Mouse (Mus musculus): ENCODE data around the gene Ccdc63.

GRCm38 (mm10) chr5:122071997-122072396 is 68.6 kb downstream of the Ccdc63 start:
- no peak for TF ChIP-seq POLR2AphosphoS2 (IDR thresholded peaks at IDR 0.05; ENCODE audit: insufficient read length, low read depth)
- no peak for TF ChIP-seq POLR2A (IDR thresholded peaks at IDR 0.05; ENCODE audit: insufficient read length, low read depth)
